Mouse (Mus musculus): ENCODE results near the gene Mrpl1.

GRCm38 (mm10) chr5:96200269-96200668 lies 9.0 kb upstream of the Mrpl1 start:
- TF ChIP-seq CTCF (IDR thresholded peaks at IDR 0.05; ENCODE audit: borderline replicate concordance, insufficient read depth, low read length) (no peak), POLR2A (IDR thresholded peaks at IDR 0.05; ENCODE audit: low read depth, low read length) (no peak)
